Comparison of ENCODE assay signal across 10 mouse cellular contexts in genomic region chr10:117363106-117363505, GRCm38 (mm10). TPM values are rescaled to one million over a fixed set of nuclear protein-coding genes. Genes with fewer than 3 reads are reported as not detected.
DNase-seq lines count a peak whose midpoint lies in the region; ATAC-seq lines count a peak whose summit lies in the region.
"Had no signal": no experiment of that assay in that cellular context is flagged by ENCODE, and none has a peak within 500 bp of the region (broad histone marks: within the 10 kb centered on the region; RNA-seq: fewer than 3 reads in every experiment).

No protein-coding gene starts in this region.

- DNase-seq in hindbrain, embryonic 11.5 days (ENCODE audit: low spot score) = peak; percentile 67
- peak; percentile 75 for DNase-seq in CD4-positive helper T cell, adult 2 months (ENCODE audit: low read depth, low spot score)
- DNase-seq in adrenal gland, postnatal 14 days = peak; percentile 84
- DNase-seq in embryonic facial prominence, embryonic 10.5 days (ENCODE audit: low spot score) = peak; percentile 56
- peak; percentile 75 to 76 for DNase-seq in kidney, postnatal 4 days
- DNase-seq in retina, embryonic 14.5 days (ENCODE audit: low spot score) = peak; percentile 70
- DNase-seq in urinary bladder, adult 18-20 months (ENCODE audit: low spot score in 2 of 2) = peak; percentile 18 to 27

- 55% methylated on average over 3 of the region's 3 CpGs for WGBS in hindbrain, embryonic 11.5 days
- WGBS in hindbrain, embryonic 12.5 days = 39% methylated on average over 3 of the region's 3 CpGs
- WGBS in embryonic facial prominence, embryonic 10.5 days = 55% methylated on average over 3 of the region's 3 CpGs

- no peak overlapping the region for H3K9ac ChIP-seq in hindbrain, embryonic 11.5 days (ENCODE audit: low read depth, low read length)
- no peak overlapping the region for H3K9ac ChIP-seq in hindbrain, embryonic 12.5 days
- H3K9ac ChIP-seq: embryonic facial prominence, embryonic 13.5 days had no signal

- H3K4me1 ChIP-seq in hindbrain, embryonic 11.5 days (replicated peaks; ENCODE audit: control insufficient read depth, insufficient read depth, low read length) = no peaks in the 10 kb centered on the region
- no peaks in the 10 kb centered on the region for H3K4me1 ChIP-seq in hindbrain, embryonic 12.5 days
- no peaks in the 10 kb centered on the region for H3K4me1 ChIP-seq in embryonic facial prominence, embryonic 10.5 days
- H3K4me1 ChIP-seq: embryonic facial prominence, embryonic 13.5 days had no signal

- peaks cover 9% of the 10 kb centered on the region for H3K36me3 ChIP-seq in hindbrain, embryonic 11.5 days (ENCODE audit: control insufficient read depth, insufficient read depth, low read length)
- peaks cover 57% of the 10 kb centered on the region for H3K36me3 ChIP-seq in hindbrain, embryonic 12.5 days
- H3K36me3 ChIP-seq in embryonic facial prominence, embryonic 10.5 days (replicated peaks) = peaks cover 99% of the 10 kb centered on the region

- H3K27me3 ChIP-seq in hindbrain, embryonic 11.5 days (ENCODE audit: control insufficient read depth, insufficient read depth, low read length) = no peaks in the 10 kb centered on the region
- H3K27me3 ChIP-seq in hindbrain, embryonic 12.5 days = no peaks in the 10 kb centered on the region
- no peaks in the 10 kb centered on the region for H3K27me3 ChIP-seq in embryonic facial prominence, embryonic 10.5 days (replicated peaks; ENCODE audit: low read depth, poor library complexity, severe bottlenecking)
- H3K27me3 ChIP-seq: embryonic facial prominence, embryonic 13.5 days had no signal

- H3K4me3 ChIP-seq in hindbrain, embryonic 11.5 days (ENCODE audit: low read depth, low read length) = no peak overlapping the region
- H3K4me3 ChIP-seq in hindbrain, embryonic 12.5 days = no peak overlapping the region
- H3K4me3 ChIP-seq in embryonic facial prominence, embryonic 10.5 days = no peak overlapping the region
- H3K4me3 ChIP-seq: embryonic facial prominence, embryonic 13.5 days had no signal

- no peak overlapping the region for H3K27ac ChIP-seq in hindbrain, embryonic 11.5 days (ENCODE audit: low read depth, low read length)
- no peak overlapping the region for H3K27ac ChIP-seq in hindbrain, embryonic 12.5 days
- no peak overlapping the region for H3K27ac ChIP-seq in embryonic facial prominence, embryonic 10.5 days (replicated peaks)
- H3K27ac ChIP-seq: embryonic facial prominence, embryonic 13.5 days; macrophage had no signal

- H3K9me3 ChIP-seq in hindbrain, embryonic 11.5 days (ENCODE audit: control insufficient read depth, low read length) = no peaks in the 10 kb centered on the region
- H3K9me3 ChIP-seq in hindbrain, embryonic 12.5 days (replicated peaks) = no peaks in the 10 kb centered on the region
- H3K9me3 ChIP-seq in embryonic facial prominence, embryonic 10.5 days = no peaks in the 10 kb centered on the region
- H3K9me3 ChIP-seq: embryonic facial prominence, embryonic 13.5 days had no signal

- no peak for ATAC-seq in hindbrain, embryonic 11.5 days (ENCODE audit: low FRiP score)
- no peak for ATAC-seq in hindbrain, embryonic 12.5 days (ENCODE audit: low FRiP score)

- H3K4me2 ChIP-seq in hindbrain, embryonic 11.5 days (replicated peaks; ENCODE audit: low read depth, low read length) = no peak overlapping the region
- no peak overlapping the region for H3K4me2 ChIP-seq in hindbrain, embryonic 12.5 days (replicated peaks)
- H3K4me2 ChIP-seq: embryonic facial prominence, embryonic 13.5 days had no signal

RNA-seq across cellular contexts. Expression of gene Cpsf6, which starts 16.7 kb away (rescaled TPM):
- 230 and 231 TPM in 2 replicates for polyA plus RNA-seq in hindbrain, embryonic 11.5 days (2014; fragmentation: Nextera tagmentation; extraction: Ambion mirVana)
- polyA plus RNA-seq in hindbrain, embryonic 12.5 days (2016; fragmentation: Nextera tagmentation; extraction: Ambion mirVana) = 231 and 248 TPM in 2 replicates
- total RNA-seq in adrenal gland, postnatal 14 days (2021) = 76.0 and 87.9 TPM in 2 replicates
- polyA plus RNA-seq in embryonic facial prominence, embryonic 10.5 days (2016; fragmentation: Nextera tagmentation; extraction: Ambion mirVana) = 223 and 230 TPM in 2 replicates

Comparison
In these comparisons a context has a peak if more than half of its experiments do, and no peak if none do; other contexts are left out.
1. DNase-seq: peak in every context shown above with its lines; median percentile 84 in adrenal gland, postnatal 14 days; 76 in kidney, postnatal 4 days; 75 in CD4-positive helper T cell, adult 2 months; 70 in retina, embryonic 14.5 days; 67 in hindbrain, embryonic 11.5 days; 56 in embryonic facial prominence, embryonic 10.5 days; 22 in urinary bladder, adult 18-20 months.